Mouse (Mus musculus): Measurements from ENCODE around the gene Sdccag8. TPM values are rescaled to one million over a fixed set of nuclear protein-coding genes. Genes with fewer than 3 reads are reported as not detected.

The Sdccag8 gene
- polyA plus RNA-seq, 1 experiment: 4.0 TPM

DNA sequence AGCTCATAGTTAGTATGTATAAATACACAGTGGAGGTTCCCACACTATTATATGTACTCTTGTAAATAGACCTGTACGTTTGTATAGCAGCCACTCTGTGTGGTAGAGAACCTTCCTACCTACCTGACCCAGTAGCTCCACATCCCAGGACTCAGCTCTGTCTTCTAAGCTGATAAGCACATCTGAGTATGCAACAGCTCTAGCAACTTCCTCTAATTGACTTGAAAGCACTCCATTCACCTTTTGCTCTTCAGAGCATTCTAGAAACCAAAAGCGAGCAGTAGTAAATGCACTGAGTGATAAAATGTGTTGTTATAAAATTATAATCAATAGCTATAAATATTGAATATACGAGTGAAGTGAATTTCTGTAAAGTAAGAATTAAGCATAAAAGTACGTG, 12.5 kb downstream of the Sdccag8 start:
- Histone ChIP-seq H3K36me3 (ENCODE audit: control insufficient read depth, insufficient read depth, low read length) (no peaks in the 10 kb centered on the region), H3K27me3 (ENCODE audit: control insufficient read depth, insufficient read depth, low read length) (no peaks in the 10 kb centered on the region), H3K4me3 (ENCODE audit: extremely low read depth, insufficient read depth, insufficient read length) (no peak overlapping the region), H3K27ac (ENCODE audit: insufficient read depth, low read length) (peak overlapping the region; percentile 23), H3K4me1 (ENCODE audit: control insufficient read depth, insufficient read depth, insufficient read length) (peaks cover 17% of the 10 kb centered on the region)
- 78% methylated on average over 4 of the region's 4 CpGs for WGBS
- TF ChIP-seq CTCF (IDR thresholded peaks at IDR 0.05; ENCODE audit: extremely low read depth, insufficient read depth, insufficient read length, insufficient replicate concordance) (no peak), POLR2A (IDR thresholded peaks at IDR 0.05; ENCODE audit: low read depth, low read length) (no peak)
- no peak for DNase-seq (ENCODE audit: low read depth in 1 of 2, low spot score in 2 of 2)

DNA sequence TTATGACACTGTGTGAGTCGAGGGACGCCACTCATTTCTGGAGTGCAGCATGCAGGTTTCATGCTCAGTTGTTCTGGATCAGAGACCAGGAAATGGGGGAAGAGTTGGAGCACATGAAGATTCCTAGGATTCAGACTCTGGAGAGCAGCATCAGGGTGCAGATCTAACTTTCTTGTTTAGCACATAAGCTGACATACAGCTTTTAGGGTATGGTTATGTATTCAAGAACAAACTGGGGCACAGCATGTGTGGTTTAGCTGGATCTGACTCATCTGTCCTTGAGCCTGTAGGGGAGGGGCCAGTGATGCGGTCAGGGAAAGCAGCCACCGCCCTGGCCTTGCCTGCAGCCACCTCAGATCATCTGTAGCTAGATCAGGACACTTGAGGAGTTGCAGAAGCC, 12.9 kb downstream of the Sdccag8 start:
- Histone ChIP-seq H3K27me3 (ENCODE audit: control insufficient read depth, insufficient read depth, low read length) (no peaks in the 10 kb centered on the region), H3K36me3 (ENCODE audit: control insufficient read depth, insufficient read depth, low read length) (no peaks in the 10 kb centered on the region), H3K4me3 (ENCODE audit: extremely low read depth, insufficient read depth, insufficient read length) (no peak overlapping the region), H3K27ac (ENCODE audit: insufficient read depth, low read length) (peak overlapping the region; percentile 23), H3K4me1 (ENCODE audit: control insufficient read depth, insufficient read depth, insufficient read length) (peaks cover 17% of the 10 kb centered on the region)
- TF ChIP-seq POLR2A (IDR thresholded peaks at IDR 0.05; ENCODE audit: low read depth, low read length) (no peak), CTCF (IDR thresholded peaks at IDR 0.05; ENCODE audit: extremely low read depth, insufficient read depth, insufficient read length, insufficient replicate concordance) (no peak)
- 74% methylated on average over 4 of the region's 4 CpGs for WGBS
- no peak for DNase-seq (ENCODE audit: low read depth in 1 of 2, low spot score in 2 of 2)

DNA sequence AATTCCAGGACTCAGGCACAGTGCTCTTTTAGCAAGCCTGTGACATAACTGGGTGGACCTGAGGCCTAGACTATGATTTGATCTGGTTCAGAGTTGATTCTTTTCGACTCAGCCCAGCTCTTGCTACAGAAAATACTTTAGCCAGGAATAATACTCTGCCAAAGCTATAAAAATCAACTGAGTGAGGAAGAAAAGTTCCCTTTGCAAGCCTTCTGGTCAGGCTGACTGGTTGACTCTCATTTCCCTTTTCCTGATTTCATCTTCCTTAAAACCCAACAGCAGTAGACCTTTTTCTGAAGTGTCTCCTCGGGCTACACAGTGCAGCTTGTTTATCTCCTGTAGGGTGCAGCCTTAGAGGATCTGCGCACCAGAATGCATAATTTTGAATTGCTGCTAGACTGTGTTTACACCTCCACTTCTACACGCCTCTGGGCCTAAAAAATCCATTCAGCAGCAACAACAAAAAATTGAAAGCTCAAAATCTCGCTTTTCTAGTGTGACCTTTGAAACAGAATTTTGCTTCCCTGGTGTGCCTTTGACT, 13.6 kb downstream of the Sdccag8 start:
- Histone ChIP-seq H3K4me3 (ENCODE audit: extremely low read depth, insufficient read depth, insufficient read length) (no peak overlapping the region), H3K36me3 (ENCODE audit: control insufficient read depth, insufficient read depth, low read length) (no peaks in the 10 kb centered on the region), H3K27ac (ENCODE audit: insufficient read depth, low read length) (peak overlapping the region; percentile 23; the same call in 1 of the 2 replicates), H3K4me1 (ENCODE audit: control insufficient read depth, insufficient read depth, insufficient read length) (peaks cover 21% of the 10 kb centered on the region), H3K27me3 (ENCODE audit: control insufficient read depth, insufficient read depth, low read length) (no peaks in the 10 kb centered on the region)
- no peak for DNase-seq (ENCODE audit: low read depth in 1 of 2, low spot score in 2 of 2)
- TF ChIP-seq POLR2A (IDR thresholded peaks at IDR 0.05; ENCODE audit: low read depth, low read length) (no peak), CTCF (IDR thresholded peaks at IDR 0.05; ENCODE audit: extremely low read depth, insufficient read depth, insufficient read length, insufficient replicate concordance) (no peak)
- WGBS: 50% methylated on average over 5 of the region's 5 CpGs

DNA sequence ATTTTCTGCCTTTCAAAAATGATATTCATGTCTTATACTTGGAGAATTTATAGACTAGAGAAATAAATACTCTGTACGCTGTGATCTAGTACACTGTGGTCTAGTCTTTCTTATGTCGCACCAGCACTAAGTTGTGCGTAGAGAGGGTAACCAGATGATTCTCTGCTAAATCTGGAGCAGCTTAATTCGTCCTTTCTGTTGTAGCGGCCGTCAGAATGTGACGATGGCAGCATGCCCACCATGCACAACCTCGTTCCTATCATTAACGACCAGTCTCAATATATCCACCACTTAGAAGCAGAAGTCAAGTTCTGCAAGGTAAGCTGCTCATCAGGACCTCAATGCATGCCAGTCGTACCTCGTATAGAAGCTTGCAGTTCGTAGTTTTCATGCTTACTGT, 14.2 kb downstream of the Sdccag8 start:
- H3K27ac ChIP-seq (ENCODE audit: insufficient read depth, low read length): no peak overlapping the region
- peaks cover 20% of the 10 kb centered on the region for H3K4me1 ChIP-seq (ENCODE audit: control insufficient read depth, insufficient read depth, insufficient read length)
- no peak for TF ChIP-seq CTCF (IDR thresholded peaks at IDR 0.05; ENCODE audit: extremely low read depth, insufficient read depth, insufficient read length, insufficient replicate concordance)
- TF ChIP-seq POLR2A (IDR thresholded peaks at IDR 0.05; ENCODE audit: low read depth, low read length): no peak
- no peaks in the 10 kb centered on the region for H3K36me3 ChIP-seq (ENCODE audit: control insufficient read depth, insufficient read depth, low read length)
- no peak overlapping the region for H3K4me3 ChIP-seq (ENCODE audit: extremely low read depth, insufficient read depth, insufficient read length)
- no peaks in the 10 kb centered on the region for H3K27me3 ChIP-seq (ENCODE audit: control insufficient read depth, insufficient read depth, low read length)
- DNase-seq (ENCODE audit: low read depth in 1 of 2, low spot score in 2 of 2): no peak
- WGBS: 93% methylated on average over 12 of the region's 12 CpGs

DNA sequence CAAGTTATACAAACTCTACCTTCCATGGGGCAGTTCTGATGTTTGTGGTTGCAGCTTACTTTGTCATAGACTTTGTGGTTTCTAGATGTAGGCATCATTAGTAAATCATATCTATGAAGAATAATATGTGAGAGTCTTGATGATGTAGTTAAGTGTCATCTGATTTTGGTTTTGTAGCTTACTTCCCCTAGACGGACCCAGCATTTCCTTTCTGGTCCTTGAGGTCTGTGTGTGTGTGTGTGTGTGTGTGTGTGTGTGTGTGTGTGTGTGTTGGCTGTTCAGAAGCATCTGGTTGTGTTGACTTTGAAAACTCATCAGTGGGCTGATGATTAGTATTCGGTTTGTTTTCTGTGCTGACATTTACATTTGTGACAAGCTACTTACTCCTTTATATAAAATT, 17.6 kb downstream of the Sdccag8 start:
- Histone ChIP-seq H3K4me1 (ENCODE audit: control insufficient read depth, insufficient read depth, insufficient read length) (peaks cover 15% of the 10 kb centered on the region), H3K36me3 (ENCODE audit: control insufficient read depth, insufficient read depth, low read length) (no peaks in the 10 kb centered on the region), H3K4me3 (ENCODE audit: extremely low read depth, insufficient read depth, insufficient read length) (no peak overlapping the region), H3K27me3 (ENCODE audit: control insufficient read depth, insufficient read depth, low read length) (no peaks in the 10 kb centered on the region), H3K27ac (ENCODE audit: insufficient read depth, low read length) (no peak overlapping the region)
- no peak for DNase-seq (ENCODE audit: low read depth in 1 of 2, low spot score in 2 of 2)
- no peak for TF ChIP-seq CTCF (IDR thresholded peaks at IDR 0.05; ENCODE audit: extremely low read depth, insufficient read depth, insufficient read length, insufficient replicate concordance)
- no peak for TF ChIP-seq POLR2A (IDR thresholded peaks at IDR 0.05; ENCODE audit: low read depth, low read length)
- 43% methylated on average over 2 of the region's 2 CpGs for WGBS

DNA sequence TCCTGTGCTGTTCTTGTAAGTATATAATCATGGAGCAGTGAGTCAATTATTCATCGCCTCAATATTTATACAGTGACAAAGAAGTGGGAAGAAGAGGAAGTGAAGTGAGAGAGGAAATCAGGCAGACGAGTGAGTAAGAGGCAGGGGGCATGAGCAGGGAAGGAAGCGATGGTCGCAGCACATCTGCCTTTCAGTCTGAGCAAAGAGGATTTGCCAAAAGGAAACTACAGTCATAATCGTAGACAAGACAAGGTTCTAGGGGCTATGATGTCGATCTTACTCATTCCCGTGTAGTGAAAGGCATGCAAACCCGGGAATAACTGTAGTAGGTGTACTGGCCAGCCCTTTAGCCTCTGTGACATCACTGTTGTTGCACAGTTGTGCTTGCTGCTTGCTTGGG, 18.1 kb downstream of the Sdccag8 start:
- H3K36me3 ChIP-seq (ENCODE audit: control insufficient read depth, insufficient read depth, low read length): no peaks in the 10 kb centered on the region
- H3K27ac ChIP-seq (ENCODE audit: insufficient read depth, low read length): peak overlapping the region; percentile 9; the same call in 1 of the 2 replicates
- DNase-seq (ENCODE audit: low read depth in 1 of 2, low spot score in 2 of 2): no peak
- peaks cover 10% of the 10 kb centered on the region for H3K4me1 ChIP-seq (ENCODE audit: control insufficient read depth, insufficient read depth, insufficient read length)
- 24% methylated on average over 8 of the region's 8 CpGs for WGBS
- H3K4me3 ChIP-seq (ENCODE audit: extremely low read depth, insufficient read depth, insufficient read length): no peak overlapping the region
- no peaks in the 10 kb centered on the region for H3K27me3 ChIP-seq (ENCODE audit: control insufficient read depth, insufficient read depth, low read length)
- TF ChIP-seq CTCF (IDR thresholded peaks at IDR 0.05; ENCODE audit: extremely low read depth, insufficient read depth, insufficient read length, insufficient replicate concordance) (no peak), POLR2A (IDR thresholded peaks at IDR 0.05; ENCODE audit: low read depth, low read length) (no peak)

DNA sequence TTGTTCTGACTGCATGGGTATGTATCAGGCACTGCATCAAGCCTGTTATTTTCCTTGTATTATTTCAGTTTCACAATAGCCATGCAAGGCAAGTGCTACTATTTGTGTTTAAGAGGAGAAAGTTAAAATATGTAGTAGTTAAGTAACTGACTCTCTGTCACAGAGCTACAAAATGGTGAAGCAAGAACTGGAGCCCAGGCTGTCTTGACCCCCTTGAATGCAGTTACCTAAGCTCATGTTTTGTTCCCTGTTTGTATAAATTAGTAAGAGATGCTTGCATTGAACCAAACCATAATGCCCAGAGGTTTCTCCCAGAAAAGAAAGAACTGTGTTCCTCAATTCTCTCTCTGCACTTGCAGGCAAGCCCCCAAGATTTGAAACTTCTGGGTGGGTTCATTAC, 18.8 kb downstream of the Sdccag8 start:
- H3K27ac ChIP-seq (ENCODE audit: insufficient read depth, low read length): no peak overlapping the region
- H3K4me1 ChIP-seq (ENCODE audit: control insufficient read depth, insufficient read depth, insufficient read length): peaks cover 7% of the 10 kb centered on the region
- H3K4me3 ChIP-seq (ENCODE audit: extremely low read depth, insufficient read depth, insufficient read length): no peak overlapping the region
- H3K27me3 ChIP-seq (ENCODE audit: control insufficient read depth, insufficient read depth, low read length): no peaks in the 10 kb centered on the region
- H3K36me3 ChIP-seq (ENCODE audit: control insufficient read depth, insufficient read depth, low read length): no peaks in the 10 kb centered on the region
- no peak for DNase-seq (ENCODE audit: low read depth in 1 of 2, low spot score in 2 of 2)
- no peak for TF ChIP-seq CTCF (IDR thresholded peaks at IDR 0.05; ENCODE audit: extremely low read depth, insufficient read depth, insufficient read length, insufficient replicate concordance)
- TF ChIP-seq POLR2A (IDR thresholded peaks at IDR 0.05; ENCODE audit: low read depth, low read length): no peak
